Mouse (Mus musculus) cortical plate, adult 2 months (tissue): ENCODE data around the gene Smc2. TPM values are rescaled to one million over a fixed set of nuclear protein-coding genes. Genes with fewer than 3 reads are reported as not detected.
"Not testable (repeated sequence)": the region's sequence is repeated elsewhere in the genome, so short reads cannot be mapped to it uniquely, and the experiment has no call there.

Experiments used
- H3K27ac ChIP-seq: fragments of 200-500 bp; 2 replicates; pipeline ENCODE4 v1.5.1; 2012; ENCODE audit warnings: low read length, control low read depth, inconsistent platforms; ENCODE audit not compliant: insufficient read depth
- H3K4me1 ChIP-seq: fragments of 200-500 bp; 2 replicates; pipeline ENCODE4 v1.6.1; 2011; ENCODE audit warnings: low read length; ENCODE audit not compliant: control insufficient read depth, insufficient read depth
- H3K4me3 ChIP-seq: fragments of 200-500 bp; 2 replicates; pipeline ENCODE4 v1.5.1; 2011; ENCODE audit warnings: mild to moderate bottlenecking, low read length, control low read depth; ENCODE audit not compliant: insufficient read depth
- CTCF ChIP-seq: fragments of 200-500 bp; IDR thresholded peaks from 2 replicates; pipeline ENCODE4 v1.5.1; 2011; ENCODE audit warnings: mild to moderate bottlenecking, control low read depth, low read length; ENCODE audit not compliant: insufficient read depth; ENCODE audit errors: extremely low read depth
- POLR2A ChIP-seq: fragments of 200-500 bp; IDR thresholded peaks from 2 replicates; pipeline ENCODE4 v1.6.1; 2011; ENCODE audit warnings: mild to moderate bottlenecking, low read length, control low read depth; ENCODE audit not compliant: insufficient read depth; ENCODE audit errors: extremely low read depth
- polyA plus RNA-seq: library from polyadenylated mRNA; depleted of rRNA; stranded (reverse); fragments of >200 nt; gene quantifications from 2 replicates; pipeline ENCODE4 v1.2.3, GENCODE M21; 2012; rRNA removed

The Smc2 gene
- 2.3 TPM in 2 replicates for polyA plus RNA-seq

GRCm38 (mm10) chr4:52438886-52439664 lies at the start of gene Smc2:
Gene Smc2 (plus strand): TSS chr4:52439243.
- Histone ChIP-seq H3K27ac (peak within 1 kb of the TSS; percentile 84; the same call in 1 of the 2 replicates), H3K4me3 (peak within 1 kb of the TSS; percentile 46), H3K4me1 (no peaks in the 10 kb centered on the region)
- TF ChIP-seq CTCF (no peak), POLR2A (no peak)

GRCm38 (mm10) chr4:52411587-52411986 lies 27.5 kb upstream of the Smc2 start:
- no peak overlapping the region for H3K4me3 ChIP-seq
- H3K4me1 ChIP-seq, result no peaks in the 10 kb centered on the region
- no peak for TF ChIP-seq CTCF
- no peak overlapping the region for H3K27ac ChIP-seq

GRCm38 (mm10) chr4:52423653-52424052 lies 15.4 kb upstream of the Smc2 start:
- no peak for TF ChIP-seq POLR2A
- TF ChIP-seq CTCF, result no peak
- H3K4me3 ChIP-seq, result no peak overlapping the region
- no peak overlapping the region for H3K27ac ChIP-seq
- H3K4me1 ChIP-seq, result no peaks in the 10 kb centered on the region

GRCm38 (mm10) chr4:52429310-52430198 lies 9.5 kb upstream of the Smc2 start:
- Histone ChIP-seq H3K4me3 (no peak overlapping the region), H3K4me1 (no peaks in the 10 kb centered on the region), H3K27ac (no peak overlapping the region)
- TF ChIP-seq POLR2A (no peak), CTCF (no peak)

GRCm38 (mm10) chr4:52435551-52435950 lies 3.5 kb upstream of the Smc2 start:
- not testable (repeated sequence) for H3K4me3 ChIP-seq, H3K4me1 ChIP-seq, H3K27ac ChIP-seq

- H3K4me3 ChIP-seq, result peak overlapping the region; percentile 46
- H3K4me1 ChIP-seq, result no peaks in the 10 kb centered on the region
- H3K27ac ChIP-seq, result no peak overlapping the region
- TF ChIP-seq POLR2A (no peak), CTCF (no peak)
Observed at GRCm38 (mm10) chr4:52438371-52438885, 615 bp upstream of the Smc2 start.

- H3K27ac ChIP-seq, result no peak overlapping the region
- peaks cover 2% of the 10 kb centered on the region; the same call in 1 of the 2 replicates for H3K4me1 ChIP-seq
- no peak for TF ChIP-seq POLR2A
- TF ChIP-seq CTCF, result peak; percentile 21; the same call in 1 of the 2 replicates
- no peak overlapping the region for H3K4me3 ChIP-seq
Observed at GRCm38 (mm10) chr4:52459726-52460125, 20.7 kb downstream of the Smc2 start.

GRCm38 (mm10) chr4:52461321-52461720 lies 22.3 kb downstream of the Smc2 start:
- Histone ChIP-seq H3K4me1 (peaks cover 2% of the 10 kb centered on the region; the same call in 1 of the 2 replicates), H3K27ac (no peak overlapping the region), H3K4me3 (no peak overlapping the region)
- TF ChIP-seq POLR2A (no peak), CTCF (no peak)

GRCm38 (mm10) chr4:52473431-52473830 lies 34.4 kb downstream of the Smc2 start:
- no peak overlapping the region for H3K4me3 ChIP-seq
- H3K27ac ChIP-seq, result no peak overlapping the region
- TF ChIP-seq POLR2A (no peak), CTCF (no peak)
- no peaks in the 10 kb centered on the region for H3K4me1 ChIP-seq
